Mouse (Mus musculus): Measurements from ENCODE around the gene Hddc3. TPM values are rescaled to one million over a fixed set of nuclear protein-coding genes. Genes with fewer than 3 reads are reported as not detected.

Hddc3 gene
- polyA plus RNA-seq, 1 experiment from 2014 or later: 15.7 TPM

- Histone ChIP-seq H3K36me3 (ENCODE audit: control insufficient read depth, insufficient read depth, low read length) (no peaks in the 10 kb centered on the region), H3K27me3 (ENCODE audit: control insufficient read depth, insufficient read depth, low read length) (peaks cover 2% of the 10 kb centered on the region; the same call in 1 of the 2 replicates), H3K27ac (ENCODE audit: low read depth, low read length) (no peak overlapping the region), H3K4me1 (ENCODE audit: control insufficient read depth, insufficient read depth, low read length) (peaks cover 17% of the 10 kb centered on the region), H3K9ac (ENCODE audit: low read depth, low read length) (no peak overlapping the region), H3K4me2 (no peak overlapping the region), H3K9me3 (replicated peaks; ENCODE audit: control insufficient read depth, low read length) (no peaks in the 10 kb centered on the region), H3K4me3 (ENCODE audit: low read depth, low read length) (no peak overlapping the region)
- ATAC-seq (replicated peaks; ENCODE audit: insufficient number of reproducible peaks, low FRiP score, low TSS enrichment): no peak
- 57% methylated on average over 3 of the region's 3 CpGs for WGBS (ENCODE audit: insufficient replicate concordance)
Observed at GRCm38 (mm10) chr7:80374280-80374679, 31.4 kb downstream of the Hddc3 start.

- no peaks in the 10 kb centered on the region for H3K9me3 ChIP-seq (replicated peaks; ENCODE audit: control insufficient read depth, low read length)
- no peak overlapping the region; the same call in 1 of the 2 replicates for H3K4me3 ChIP-seq (ENCODE audit: low read depth, low read length)
- ATAC-seq (replicated peaks; ENCODE audit: insufficient number of reproducible peaks, low FRiP score, low TSS enrichment): no peak
- no peaks in the 10 kb centered on the region for H3K36me3 ChIP-seq (ENCODE audit: control insufficient read depth, insufficient read depth, low read length)
- H3K9ac ChIP-seq (ENCODE audit: low read depth, low read length): no peak overlapping the region
- peaks cover 2% of the 10 kb centered on the region; the same call in 1 of the 2 replicates for H3K27me3 ChIP-seq (ENCODE audit: control insufficient read depth, insufficient read depth, low read length)
- no peak overlapping the region for H3K4me2 ChIP-seq
- WGBS (ENCODE audit: insufficient replicate concordance): 84% methylated on average over 3 of the region's 3 CpGs
- peaks cover 12% of the 10 kb centered on the region for H3K4me1 ChIP-seq (ENCODE audit: control insufficient read depth, insufficient read depth, low read length)
- H3K27ac ChIP-seq (ENCODE audit: low read depth, low read length): no peak overlapping the region
Observed at GRCm38 (mm10) chr7:80374733-80375132, 31.8 kb downstream of the Hddc3 start.

- Histone ChIP-seq H3K4me1 (ENCODE audit: control insufficient read depth, insufficient read depth, low read length) (peaks cover 6% of the 10 kb centered on the region; the same call in 1 of the 2 replicates), H3K27me3 (ENCODE audit: control insufficient read depth, insufficient read depth, low read length) (peaks cover 2% of the 10 kb centered on the region; the same call in 1 of the 2 replicates), H3K27ac (ENCODE audit: low read depth, low read length) (no peak overlapping the region), H3K4me2 (no peak overlapping the region), H3K36me3 (ENCODE audit: control insufficient read depth, insufficient read depth, low read length) (no peaks in the 10 kb centered on the region), H3K9ac (ENCODE audit: low read depth, low read length) (no peak overlapping the region), H3K4me3 (ENCODE audit: low read depth, low read length) (no peak overlapping the region; the same call in 1 of the 2 replicates), H3K9me3 (replicated peaks; ENCODE audit: control insufficient read depth, low read length) (no peaks in the 10 kb centered on the region)
- ATAC-seq (replicated peaks; ENCODE audit: insufficient number of reproducible peaks, low FRiP score, low TSS enrichment): no peak
- WGBS (ENCODE audit: insufficient replicate concordance): 43% methylated on average over 9 of the region's 9 CpGs
Observed at GRCm38 (mm10) chr7:80375376-80376039, 32.6 kb downstream of the Hddc3 start.

GRCm38 (mm10) chr7:80376192-80376591 is 33.3 kb downstream of the Hddc3 start:
- no peak overlapping the region for H3K9ac ChIP-seq (ENCODE audit: low read depth, low read length)
- H3K9me3 ChIP-seq (replicated peaks; ENCODE audit: control insufficient read depth, low read length): no peaks in the 10 kb centered on the region

GRCm38 (mm10) chr7:80377471-80377870 is 34.6 kb downstream of the Hddc3 start:
- Histone ChIP-seq H3K4me3 (ENCODE audit: low read depth, low read length) (no peak overlapping the region), H3K27ac (ENCODE audit: low read depth, low read length) (no peak overlapping the region), H3K4me2 (no peak overlapping the region), H3K9ac (ENCODE audit: low read depth, low read length) (no peak overlapping the region), H3K4me1 (ENCODE audit: control insufficient read depth, insufficient read depth, low read length) (peaks cover 6% of the 10 kb centered on the region; the same call in 1 of the 2 replicates), H3K27me3 (ENCODE audit: control insufficient read depth, insufficient read depth, low read length) (peaks cover 4% of the 10 kb centered on the region), H3K36me3 (ENCODE audit: control insufficient read depth, insufficient read depth, low read length) (no peaks in the 10 kb centered on the region), H3K9me3 (replicated peaks; ENCODE audit: control insufficient read depth, low read length) (no peaks in the 10 kb centered on the region)
- ATAC-seq (replicated peaks; ENCODE audit: insufficient number of reproducible peaks, low FRiP score, low TSS enrichment): no peak
- 31% methylated on average over 6 of the region's 6 CpGs for WGBS (ENCODE audit: insufficient replicate concordance)

More at GRCm38 (mm10) chr7:80376192-80376591, 33.3 kb downstream of the Hddc3 start:
- no peaks in the 10 kb centered on the region for H3K36me3 ChIP-seq (ENCODE audit: control insufficient read depth, insufficient read depth, low read length)
- H3K4me3 ChIP-seq (ENCODE audit: low read depth, low read length): no peak overlapping the region
- H3K27ac ChIP-seq (ENCODE audit: low read depth, low read length): no peak overlapping the region
- WGBS (ENCODE audit: insufficient replicate concordance): 80% methylated on average over 10 of the region's 10 CpGs
- H3K4me2 ChIP-seq: no peak overlapping the region
- ATAC-seq (replicated peaks; ENCODE audit: insufficient number of reproducible peaks, low FRiP score, low TSS enrichment): no peak
- peaks cover 6% of the 10 kb centered on the region; the same call in 1 of the 2 replicates for H3K4me1 ChIP-seq (ENCODE audit: control insufficient read depth, insufficient read depth, low read length)
- H3K27me3 ChIP-seq (ENCODE audit: control insufficient read depth, insufficient read depth, low read length): peaks cover 2% of the 10 kb centered on the region; the same call in 1 of the 2 replicates

GRCm38 (mm10) chr7:80379531-80379930 is 36.6 kb downstream of the Hddc3 start:
- 59% methylated on average over 13 of the region's 13 CpGs for WGBS (ENCODE audit: insufficient replicate concordance)
- no peak for ATAC-seq (replicated peaks; ENCODE audit: insufficient number of reproducible peaks, low FRiP score, low TSS enrichment)

GRCm38 (mm10) chr7:80382919-80383318 is 40.0 kb downstream of the Hddc3 start:
- H3K36me3 ChIP-seq (ENCODE audit: control insufficient read depth, insufficient read depth, low read length): no peaks in the 10 kb centered on the region
- no peak overlapping the region for H3K9ac ChIP-seq (ENCODE audit: low read depth, low read length)
- H3K9me3 ChIP-seq (replicated peaks; ENCODE audit: control insufficient read depth, low read length): no peaks in the 10 kb centered on the region
- H3K27ac ChIP-seq (ENCODE audit: low read depth, low read length): no peak overlapping the region
- 65% methylated on average over 11 of the region's 11 CpGs for WGBS (ENCODE audit: insufficient replicate concordance)
- H3K4me1 ChIP-seq (ENCODE audit: control insufficient read depth, insufficient read depth, low read length): peaks cover 17% of the 10 kb centered on the region
- no peak for ATAC-seq (replicated peaks; ENCODE audit: insufficient number of reproducible peaks, low FRiP score, low TSS enrichment)
- no peak overlapping the region for H3K4me3 ChIP-seq (ENCODE audit: low read depth, low read length)
- H3K27me3 ChIP-seq (ENCODE audit: control insufficient read depth, insufficient read depth, low read length): peaks cover 5% of the 10 kb centered on the region; the same call in 1 of the 2 replicates
- H3K4me2 ChIP-seq: no peak overlapping the region

More at GRCm38 (mm10) chr7:80379531-80379930, 36.6 kb downstream of the Hddc3 start:
- Histone ChIP-seq H3K36me3 (ENCODE audit: control insufficient read depth, insufficient read depth, low read length) (no peaks in the 10 kb centered on the region), H3K27ac (ENCODE audit: low read depth, low read length) (no peak overlapping the region), H3K9ac (ENCODE audit: low read depth, low read length) (no peak overlapping the region), H3K4me2 (no peak overlapping the region), H3K9me3 (replicated peaks; ENCODE audit: control insufficient read depth, low read length) (no peaks in the 10 kb centered on the region), H3K4me3 (ENCODE audit: low read depth, low read length) (no peak overlapping the region), H3K4me1 (ENCODE audit: control insufficient read depth, insufficient read depth, low read length) (peaks cover 6% of the 10 kb centered on the region; the same call in 1 of the 2 replicates), H3K27me3 (ENCODE audit: control insufficient read depth, insufficient read depth, low read length) (peaks cover 5% of the 10 kb centered on the region)

- H3K9ac ChIP-seq (ENCODE audit: low read depth, low read length): no peak overlapping the region; the same call in 1 of the 2 replicates
- ATAC-seq (replicated peaks; ENCODE audit: insufficient number of reproducible peaks, low FRiP score, low TSS enrichment): no peak
Observed at GRCm38 (mm10) chr7:80386235-80386930, 43.5 kb downstream of the Hddc3 start.

More at GRCm38 (mm10) chr7:80386235-80386930, 43.5 kb downstream of the Hddc3 start:
- Histone ChIP-seq H3K27ac (ENCODE audit: low read depth, low read length) (peak overlapping the region; percentile 25; the same call in 1 of the 2 replicates), H3K4me1 (ENCODE audit: control insufficient read depth, insufficient read depth, low read length) (peaks cover 24% of the 10 kb centered on the region), H3K4me2 (peak overlapping the region; percentile 74), H3K4me3 (ENCODE audit: low read depth, low read length) (peak overlapping the region; percentile 43), H3K9me3 (replicated peaks; ENCODE audit: control insufficient read depth, low read length) (no peaks in the 10 kb centered on the region), H3K36me3 (ENCODE audit: control insufficient read depth, insufficient read depth, low read length) (peaks cover 8% of the 10 kb centered on the region), H3K27me3 (ENCODE audit: control insufficient read depth, insufficient read depth, low read length) (peaks cover 5% of the 10 kb centered on the region; the same call in 1 of the 2 replicates)
- WGBS (ENCODE audit: insufficient replicate concordance): 32% methylated on average over 18 of the region's 18 CpGs

Data from heart, embryonic 11.5 days (tissue).